Mouse (Mus musculus) erythroblast, embryonic 14.5 days (primary cell): ENCODE results near the gene Tspan7.

Experiments
- GATA1 ChIP-seq: IDR thresholded peaks from 2 replicates; pipeline ENCODE4 v1.6.1; 2012; ENCODE audit warnings: low read length, inconsistent platforms, mixed read lengths
- TAL1 ChIP-seq: IDR thresholded peaks from 3 replicates; pipeline ENCODE4 v1.6.1; 2012; ENCODE audit warnings: low read length, inconsistent platforms, mixed read lengths

DNA sequence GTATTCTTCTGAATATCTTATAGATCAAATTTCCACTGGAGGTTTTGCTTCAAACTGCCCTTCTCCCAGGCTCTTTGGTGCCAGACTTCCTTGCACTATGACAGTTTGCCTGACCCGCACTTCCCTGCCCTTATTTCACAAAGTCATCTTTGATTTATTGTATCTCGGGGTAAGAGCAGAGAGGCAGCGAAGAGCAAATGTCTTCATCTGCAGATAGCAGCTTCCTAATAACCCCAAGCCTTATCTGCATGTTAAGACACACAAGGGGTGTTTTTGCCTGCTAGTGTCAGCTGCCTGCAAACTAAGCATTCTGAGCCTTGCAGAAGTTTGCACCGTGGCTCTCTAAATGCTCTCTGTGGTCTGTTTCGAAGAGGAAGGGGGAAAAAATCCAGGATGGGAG is 29.5 kb downstream of the Tspan7 start:
- TF ChIP-seq TAL1 (no peak), GATA1 (no peak)
